In genomic region chr2:28145702-28146101, GRCm38 (mm10) we compare ENCODE assay signal across 20 mouse cellular contexts.
"Had no signal": no experiment of that assay in that cellular context is flagged by ENCODE, and none has a peak within 500 bp of the region (broad histone marks: within the 10 kb centered on the region; RNA-seq: fewer than 3 reads in every experiment).

No protein-coding gene starts in this region.

- H3K9ac ChIP-seq: liver, embryonic 13.5 days; midbrain, embryonic 13.5 days had no signal

- DNase-seq: kidney, adult 2 months; kidney, postnatal 36 days; layer of hippocampus, postnatal 36 days; liver, embryonic 13.5 days; lung, adult 2 months; lung, postnatal 14 days; lung, postnatal 4 days; right cerebral cortex, adult 18-20 months; right cerebral cortex, postnatal 14 days; right cerebral cortex, postnatal 4 days; thymus, adult 2 months; thymus, postnatal 14 days; thymus, postnatal 4 days had no signal

- H3K27me3 ChIP-seq: midbrain, embryonic 13.5 days had no signal

- H3K4me3 ChIP-seq: left cerebral cortex, adult 2 months; liver, embryonic 13.5 days; megakaryocyte, embryonic 14.5 days; midbrain, embryonic 10.5 days; midbrain, embryonic 13.5 days; myocyte had no signal

- H3K4me1 ChIP-seq: megakaryocyte, embryonic 14.5 days had no signal

- ATAC-seq: midbrain, embryonic 13.5 days; midbrain, embryonic 16.5 days had no signal

- H3K9me3 ChIP-seq: liver, embryonic 13.5 days; midbrain, embryonic 10.5 days; midbrain, embryonic 13.5 days had no signal

- H3K27ac ChIP-seq: kidney, postnatal 0 days; left cerebral cortex, adult 2 months; liver, embryonic 13.5 days; midbrain, embryonic 10.5 days; midbrain, embryonic 13.5 days had no signal

- H3K36me3 ChIP-seq: liver, embryonic 13.5 days; midbrain, embryonic 10.5 days; midbrain, embryonic 13.5 days had no signal
